Mouse (Mus musculus) urinary bladder, adult 18-20 months (tissue): ENCODE results near the gene Tmem165.

Experiments used
- DNase-seq, 2 experiments: peaks; one replicate each; pipeline ENCODE4 v3.0.0; 2022; ENCODE audit warnings: low spot score in 2 of 2, mixed read lengths in 2 of 2

Gene Tmem165

DNA sequence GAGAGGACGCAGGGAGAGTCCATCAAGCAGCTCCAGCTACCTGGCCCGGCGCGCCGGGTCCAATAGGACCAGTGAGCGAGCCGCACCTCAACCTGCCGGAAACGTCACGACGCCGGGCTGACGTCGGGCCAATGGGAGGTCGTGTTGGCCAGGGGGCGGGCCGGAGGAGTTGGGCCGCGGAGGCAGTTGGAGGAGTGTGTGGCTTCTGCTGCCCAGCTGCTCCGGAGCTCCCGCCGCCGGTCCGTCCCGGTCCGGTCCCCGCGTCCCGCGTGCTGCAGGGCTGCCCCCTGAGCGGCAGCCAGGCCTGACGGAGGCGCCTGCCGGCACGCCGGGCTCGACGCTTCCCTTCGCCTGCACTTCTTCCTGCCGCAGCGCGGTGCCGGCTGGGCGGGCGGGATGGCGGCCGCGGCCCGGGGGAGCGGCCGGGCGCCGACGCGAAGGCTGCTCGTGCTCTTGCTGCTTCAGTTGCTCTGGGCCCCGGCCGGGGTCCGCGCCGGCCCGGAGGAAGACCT is at the start of gene Tmem165:
Gene Tmem165 (plus strand): TSS at position 131 of the 512 bp plus-strand sequence.
- peak; percentile 92 to 95 for DNase-seq

DNA sequence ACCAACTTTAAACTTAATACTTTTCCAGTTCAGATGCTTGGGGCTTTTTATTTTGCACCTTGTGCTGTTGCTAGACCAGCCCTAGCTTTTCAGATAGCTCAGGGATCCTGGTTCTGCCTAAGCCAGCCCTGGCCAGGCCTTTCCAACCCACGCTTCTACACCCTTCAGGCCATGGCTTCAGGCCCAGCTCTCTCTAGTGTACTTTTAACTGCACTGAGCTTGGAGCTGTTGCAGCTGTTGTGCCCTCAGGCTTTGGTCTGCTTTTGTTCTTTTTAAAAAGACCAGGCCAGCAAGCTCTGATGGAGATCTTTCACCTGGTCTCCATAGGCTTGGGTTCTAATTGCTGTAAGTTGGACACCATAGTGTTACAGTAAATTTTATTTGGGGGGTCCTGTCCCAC is 48.0 kb upstream of the Tmem165 start:
- DNase-seq, result peak in 1 of 2 experiments; percentile 53

DNA sequence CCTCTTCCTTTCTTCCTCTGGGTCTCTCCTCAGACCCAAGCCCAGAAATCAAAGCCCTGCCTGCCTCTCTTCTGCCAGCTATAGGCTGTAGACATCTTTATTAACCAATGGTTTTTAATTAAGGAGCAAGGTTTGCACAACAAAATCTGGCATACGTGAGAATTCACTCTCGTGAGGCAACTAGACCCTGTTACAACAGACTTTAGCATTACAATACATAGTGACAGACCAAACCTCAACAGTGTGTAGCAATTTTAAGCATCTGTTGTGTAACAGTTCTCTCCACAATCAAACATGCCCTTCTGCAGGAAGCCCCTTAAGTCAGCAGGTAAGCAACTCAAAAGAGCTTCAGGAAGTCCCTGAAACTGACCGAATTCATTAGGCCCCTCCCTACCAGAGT is 47.4 kb upstream of the Tmem165 start:
- no peak for DNase-seq

DNA sequence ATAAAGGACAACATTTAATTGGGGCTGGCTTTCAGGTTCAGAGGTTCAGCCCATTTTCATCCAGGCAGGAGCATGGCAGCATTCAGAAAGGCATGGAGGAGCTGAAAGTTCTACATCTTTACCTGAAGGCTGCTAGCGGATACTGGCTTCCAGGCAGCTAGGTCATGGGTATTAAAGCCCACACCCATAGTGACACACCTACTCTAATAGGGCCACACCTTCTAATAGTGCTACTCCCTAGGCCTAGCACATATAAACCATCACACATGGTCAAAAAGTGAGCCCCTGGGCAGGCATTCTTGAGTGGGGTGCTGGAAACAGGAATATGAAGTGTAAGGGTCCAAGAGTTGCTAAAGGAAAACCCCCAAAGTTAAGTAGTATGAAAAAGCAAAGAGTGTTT is 46.1 kb upstream of the Tmem165 start:
- no peak for DNase-seq

DNA sequence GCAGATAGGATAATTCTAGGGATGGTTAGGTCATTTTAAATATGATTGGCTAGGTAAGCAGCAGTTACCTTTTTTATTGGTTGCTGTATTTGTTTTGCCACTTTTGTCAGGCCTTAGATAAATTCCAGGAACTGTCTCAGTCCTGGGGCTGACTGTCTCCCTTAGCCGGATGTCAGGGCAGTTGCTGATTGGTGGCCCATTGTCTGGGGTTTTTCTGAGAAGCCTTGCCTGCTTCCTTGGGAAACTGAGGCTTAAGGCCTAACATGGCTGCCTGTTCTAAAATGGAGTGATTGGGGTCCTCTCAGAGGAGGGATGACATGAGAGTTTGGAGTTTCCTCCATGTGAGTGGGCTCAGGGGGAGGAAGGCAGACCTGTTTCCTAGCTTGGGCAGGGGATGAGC is 45.6 kb upstream of the Tmem165 start:
- DNase-seq, result no peak

GRCm38 (mm10) chr5:76138512-76138911 is 45.2 kb upstream of the Tmem165 start:
- no peak for DNase-seq

GRCm38 (mm10) chr5:76139171-76139671 is 44.5 kb upstream of the Tmem165 start:
- peak in 1 of 2 experiments; percentile 6 for DNase-seq

GRCm38 (mm10) chr5:76139808-76140729 is 43.6 kb upstream of the Tmem165 start, which contains the start of gene Srd5a3:
Srd5a3 (plus strand) TSS chr5:76140271.
- DNase-seq, result peak; percentile 92

GRCm38 (mm10) chr5:76140730-76141066 is 43.0 kb upstream of the Tmem165 start:
- DNase-seq, result no peak

DNA sequence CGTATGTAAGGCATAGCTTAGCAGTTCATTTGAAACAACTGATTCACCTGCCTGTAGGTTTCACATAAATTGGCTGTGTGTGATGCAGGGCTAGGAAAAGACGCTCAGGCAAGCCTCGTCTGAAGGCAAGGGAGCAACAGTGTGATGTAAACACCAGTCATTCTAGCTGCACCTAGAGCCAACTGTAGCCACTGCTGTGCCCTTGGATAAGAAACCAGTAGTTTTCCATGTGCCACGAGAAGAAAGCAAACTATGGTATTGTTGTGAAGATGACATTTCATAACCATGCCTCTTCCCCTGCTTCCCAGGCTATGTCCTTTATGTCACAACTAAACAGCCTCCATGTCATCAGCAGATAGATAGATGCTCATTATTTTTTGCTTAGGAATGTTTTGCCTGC is 40.3 kb upstream of the Tmem165 start:
- no peak for DNase-seq

DNA sequence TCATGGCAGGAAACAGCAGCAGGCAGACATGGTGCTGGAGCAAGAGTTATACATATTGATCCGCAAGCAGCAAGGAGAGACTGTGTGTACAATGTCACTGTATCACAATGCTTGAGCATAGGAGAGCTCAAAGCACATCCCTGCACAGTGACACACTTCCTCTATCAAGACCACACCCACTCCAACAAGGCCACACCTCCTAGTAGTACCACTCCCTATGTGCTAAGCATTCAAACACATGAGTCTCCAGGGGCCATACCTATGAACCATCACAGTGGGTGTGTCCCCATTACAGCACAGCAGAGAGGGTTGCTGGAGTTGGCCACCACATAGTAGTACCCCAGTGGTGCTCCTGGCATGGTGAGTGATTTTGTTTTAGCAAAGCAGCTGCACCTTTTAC is 37.3 kb upstream of the Tmem165 start:
- DNase-seq, result no peak

- no peak for DNase-seq
These were observed 34.2 kb upstream of the Tmem165 start for GRCm38 (mm10) chr5:76149436-76149835.

GRCm38 (mm10) chr5:76152956-76153355 is 30.7 kb upstream of the Tmem165 start:
- DNase-seq, result no peak

GRCm38 (mm10) chr5:76153430-76153829 is 30.2 kb upstream of the Tmem165 start:
- DNase-seq, result no peak

- DNase-seq, result no peak
These were observed 29.1 kb upstream of the Tmem165 start for GRCm38 (mm10) chr5:76154434-76155165.

DNA sequence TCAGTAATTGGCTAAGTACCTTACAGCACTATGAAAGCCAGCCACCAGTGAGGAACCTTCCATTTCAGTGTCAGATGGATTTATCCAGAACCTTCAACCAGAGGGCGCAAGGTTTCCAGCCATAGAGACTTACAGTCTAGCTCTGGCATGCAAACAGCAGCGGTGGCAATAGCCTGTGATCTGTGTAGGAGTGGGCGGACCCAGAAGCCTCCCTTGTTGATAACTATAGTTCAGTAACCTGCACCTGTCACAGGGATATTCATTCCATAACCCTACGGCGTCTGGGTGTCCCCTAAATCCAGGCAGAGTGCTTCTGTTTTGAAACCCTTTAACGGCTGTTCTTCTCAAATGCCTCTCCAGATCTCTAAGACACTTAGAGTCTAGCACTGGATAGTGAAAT is 24.1 kb upstream of the Tmem165 start:
- DNase-seq, result no peak

DNA sequence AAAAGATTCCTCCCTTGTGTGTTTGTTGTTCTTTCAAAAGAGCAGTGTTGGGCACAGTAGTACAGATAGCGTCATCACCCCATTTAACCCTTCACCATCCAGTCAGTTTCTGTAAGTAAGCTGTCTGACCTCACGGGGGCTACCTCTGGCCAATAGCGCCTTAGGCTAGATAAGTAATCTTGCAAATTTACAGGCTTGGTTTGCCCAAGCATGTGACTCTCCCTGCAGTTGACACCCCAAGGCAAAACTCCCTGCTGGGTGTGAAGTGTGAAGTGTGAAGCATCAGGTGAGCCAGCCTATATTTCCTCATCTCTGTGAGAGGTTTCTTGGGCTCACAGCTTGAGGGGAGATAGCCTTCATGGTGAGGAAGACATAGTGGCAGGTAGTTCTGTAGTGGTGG is 23.6 kb upstream of the Tmem165 start:
- DNase-seq, result no peak

- DNase-seq, result no peak
These were observed 22.2 kb upstream of the Tmem165 start for GRCm38 (mm10) chr5:76161491-76161890.

- no peak for DNase-seq
These were observed 20.8 kb upstream of the Tmem165 start for GRCm38 (mm10) chr5:76162926-76163325.

DNA sequence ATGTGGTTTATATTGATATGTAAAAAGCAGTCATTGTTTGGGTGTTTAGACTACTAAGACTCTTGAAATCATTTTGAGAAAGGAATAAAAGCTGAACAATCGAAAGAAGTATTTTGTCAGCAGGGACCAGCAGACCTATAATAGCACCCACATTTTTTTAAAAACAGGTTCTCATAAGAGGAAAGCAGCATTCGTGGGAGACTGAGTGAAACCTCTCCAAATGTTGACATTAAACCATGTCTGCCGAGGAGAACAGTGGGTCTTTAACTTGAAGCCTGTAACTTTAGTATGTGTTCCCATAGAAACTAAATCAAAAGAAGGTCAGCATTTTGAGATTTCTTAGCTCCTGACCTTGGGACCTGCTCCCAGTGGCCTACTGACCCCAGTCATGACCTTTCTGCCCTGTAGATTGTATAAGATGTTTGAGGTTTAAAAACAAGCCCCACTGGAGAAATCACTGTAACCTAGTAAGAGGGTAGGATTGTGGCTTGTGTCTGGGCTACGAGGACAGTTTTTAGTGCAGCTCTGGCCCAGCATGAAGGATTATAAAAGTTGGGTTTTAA is 19.8 kb upstream of the Tmem165 start:
- no peak for DNase-seq

- no peak for DNase-seq
These were observed 18.9 kb upstream of the Tmem165 start for GRCm38 (mm10) chr5:76164827-76165226.

- no peak for DNase-seq
These were observed 13.2 kb upstream of the Tmem165 start for GRCm38 (mm10) chr5:76170522-76170921.
